Mouse (Mus musculus) heart, embryonic 15.5 days (tissue): Measurements from ENCODE around the gene Stk35. TPM values are rescaled to one million over a fixed set of nuclear protein-coding genes. Genes with fewer than 3 reads are reported as not detected.
"Not testable (repeated sequence)": the region's sequence is repeated elsewhere in the genome, so short reads cannot be mapped to it uniquely, and the experiment has no call there.

Experiments
- ATAC-seq: fragments of 200-750 bp; cut with Nextera tagmentation; replicated peaks from 2 replicates; pipeline ENCODE4 v1.8.0; 2017; ENCODE audit warnings: low read depth, moderate TSS enrichment; ENCODE audit not compliant: insufficient number of reproducible peaks, insufficient read depth, low FRiP score
- H3K27ac ChIP-seq: fragments of 300-500 bp; sonication (generic); 2 replicates; pipeline ENCODE4 v1.5.1; 2015; ENCODE audit warnings: mild to moderate bottlenecking, inconsistent platforms
- H3K27me3 ChIP-seq: fragments of 300-500 bp; sonication (generic); 2 replicates; pipeline ENCODE4 v1.6.1; 2015; ENCODE audit warnings: inconsistent platforms
- H3K36me3 ChIP-seq: fragments of 300-500 bp; sonication (generic); 2 replicates; pipeline ENCODE4 v1.6.1; 2015; ENCODE audit warnings: mild to moderate bottlenecking, inconsistent platforms
- H3K4me1 ChIP-seq: fragments of 300-500 bp; sonication (generic); replicated peaks from 2 replicates; pipeline ENCODE4 v1.6.1; 2015; ENCODE audit warnings: inconsistent platforms
- H3K4me2 ChIP-seq: fragments of 300-500 bp; sonication (generic); 2 replicates; pipeline ENCODE4 v1.6.1; 2015; ENCODE audit warnings: inconsistent platforms, mild to moderate bottlenecking, moderate library complexity
- H3K4me3 ChIP-seq: fragments of 300-500 bp; sonication (generic); 2 replicates; pipeline ENCODE4 v1.5.1; 2015; ENCODE audit warnings: mild to moderate bottlenecking, inconsistent platforms
- H3K9ac ChIP-seq: fragments of 300-500 bp; sonication (generic); 2 replicates; pipeline ENCODE4 v1.6.1; 2015; ENCODE audit warnings: mild to moderate bottlenecking, inconsistent platforms
- H3K9me3 ChIP-seq: fragments of 300-500 bp; sonication (generic); replicated peaks from 2 replicates; pipeline ENCODE4 v1.6.1; 2016; ENCODE audit warnings: inconsistent platforms
- WGBS: fragments of 180-500 bp; shearing (Covaris S2); methylation state at CpG from one replicate; pipeline ENCODE4 v1.1.7; 2015; ENCODE audit warnings: mixed read lengths; 5-methylcytosine and 5-hydroxymethylcytosine counted together
- polyA plus RNA-seq: library from polyadenylated mRNA; unstranded; fragments of >200 nt; fragmentation: Nextera tagmentation; extraction: Ambion mirVana; gene quantifications from 2 replicates; pipeline ENCODE4 v1.2.1, GENCODE M21; 2015

Stk35 gene
- polyA plus RNA-seq, 1 experiment from 2014 or later, result 6.0 TPM

- WGBS, result 24% methylated on average over 1 of the region's 1 CpGs
- no peaks in the 10 kb centered on the region for H3K9me3 ChIP-seq
- no peaks in the 10 kb centered on the region for H3K36me3 ChIP-seq
- no peak overlapping the region for H3K4me3 ChIP-seq
- H3K4me2 ChIP-seq, result no peak overlapping the region
- no peak overlapping the region for H3K27ac ChIP-seq
- no peaks in the 10 kb centered on the region for H3K4me1 ChIP-seq
- no peaks in the 10 kb centered on the region for H3K27me3 ChIP-seq
- no peak for ATAC-seq
- H3K9ac ChIP-seq, result no peak overlapping the region
Measured at GRCm38 (mm10) chr2:129836921-129837320, 36.6 kb downstream of the Stk35 start.

- H3K4me2 ChIP-seq, result no peak overlapping the region
- H3K4me1 ChIP-seq, result no peaks in the 10 kb centered on the region
- no peaks in the 10 kb centered on the region for H3K27me3 ChIP-seq
- no peak for ATAC-seq
- H3K27ac ChIP-seq, result no peak overlapping the region
- WGBS, result 83% methylated on average over 1 of the region's 1 CpGs
- no peaks in the 10 kb centered on the region for H3K9me3 ChIP-seq
- H3K4me3 ChIP-seq, result no peak overlapping the region
- no peaks in the 10 kb centered on the region for H3K36me3 ChIP-seq
- H3K9ac ChIP-seq, result no peak overlapping the region
Measured at GRCm38 (mm10) chr2:129838321-129838720, 38.0 kb downstream of the Stk35 start.

GRCm38 (mm10) chr2:129845826-129846225 lies 45.5 kb downstream of the Stk35 start:
- Histone ChIP-seq H3K9me3 (no peaks in the 10 kb centered on the region), H3K4me2 (no peak overlapping the region), H3K4me3 (no peak overlapping the region), H3K4me1 (peaks cover 13% of the 10 kb centered on the region), H3K27me3 (no peaks in the 10 kb centered on the region), H3K27ac (0 out of 2 replicates have a peak overlapping the region, but pooled peaks have one; percentile 33), H3K36me3 (no peaks in the 10 kb centered on the region), H3K9ac (no peak overlapping the region)
- WGBS, result 32% methylated on average over 3 of the region's 3 CpGs
- ATAC-seq, result peak; percentile 60; the same call in 1 of the 2 replicates

- H3K36me3 ChIP-seq, result no peaks in the 10 kb centered on the region
- no peak overlapping the region for H3K9ac ChIP-seq
- WGBS, result 66% methylated on average over 2 of the region's 2 CpGs
Measured at GRCm38 (mm10) chr2:129846501-129846900, 46.2 kb downstream of the Stk35 start.

GRCm38 (mm10) chr2:129849078-129849477 lies 48.8 kb downstream of the Stk35 start:
- WGBS, result 78% methylated on average over 3 of the region's 3 CpGs
- not testable (repeated sequence) for H3K9me3 ChIP-seq, H3K27ac ChIP-seq, H3K36me3 ChIP-seq, ATAC-seq, H3K4me3 ChIP-seq, H3K4me2 ChIP-seq, H3K9ac ChIP-seq, H3K27me3 ChIP-seq
- H3K4me1 ChIP-seq, result peaks cover 13% of the 10 kb centered on the region

More at GRCm38 (mm10) chr2:129846501-129846900, 46.2 kb downstream of the Stk35 start:
- Histone ChIP-seq H3K4me3 (no peak overlapping the region), H3K9me3 (no peaks in the 10 kb centered on the region), H3K4me1 (peaks cover 13% of the 10 kb centered on the region), H3K27ac (no peak overlapping the region), H3K27me3 (no peaks in the 10 kb centered on the region), H3K4me2 (no peak overlapping the region)
- no peak for ATAC-seq

DNA sequence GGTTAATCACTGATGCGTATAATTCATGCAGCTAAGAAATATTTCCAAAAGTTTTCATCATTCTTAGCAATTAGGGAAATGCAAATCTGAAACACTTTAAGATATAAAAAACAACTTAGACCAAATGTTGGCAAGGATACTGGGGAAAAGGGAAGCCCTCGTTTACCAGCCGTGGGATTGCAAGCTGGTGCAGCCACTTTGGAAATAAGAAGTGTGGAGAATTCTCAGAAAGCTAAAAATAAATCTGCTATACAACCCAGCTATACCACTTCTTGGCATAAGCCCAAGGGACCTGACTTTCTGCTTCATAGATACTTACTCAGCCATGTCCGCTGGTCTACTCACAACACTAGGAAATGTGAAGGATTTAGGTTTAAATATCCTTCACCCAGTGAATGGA lies 51.2 kb downstream of the Stk35 start:
- Histone ChIP-seq H3K4me1 (no peaks in the 10 kb centered on the region), H3K9ac (no peak overlapping the region), H3K36me3 (no peaks in the 10 kb centered on the region), H3K27ac (no peak overlapping the region), H3K9me3 (no peaks in the 10 kb centered on the region), H3K4me3 (no peak overlapping the region), H3K4me2 (no peak overlapping the region), H3K27me3 (no peaks in the 10 kb centered on the region)
- no peak for ATAC-seq
- WGBS, result 60% methylated on average over 4 of the region's 4 CpGs

GRCm38 (mm10) chr2:129863256-129863655 lies 62.9 kb downstream of the Stk35 start:
- no peak overlapping the region for H3K4me3 ChIP-seq
- no peak overlapping the region for H3K4me2 ChIP-seq
- H3K36me3 ChIP-seq, result no peaks in the 10 kb centered on the region
- no peak overlapping the region for H3K9ac ChIP-seq
- no peaks in the 10 kb centered on the region for H3K27me3 ChIP-seq
- H3K4me1 ChIP-seq, result no peaks in the 10 kb centered on the region
- WGBS, result 79% methylated on average over 5 of the region's 5 CpGs
- no peak for ATAC-seq
- H3K9me3 ChIP-seq, result no peaks in the 10 kb centered on the region
- no peak overlapping the region for H3K27ac ChIP-seq

DNA sequence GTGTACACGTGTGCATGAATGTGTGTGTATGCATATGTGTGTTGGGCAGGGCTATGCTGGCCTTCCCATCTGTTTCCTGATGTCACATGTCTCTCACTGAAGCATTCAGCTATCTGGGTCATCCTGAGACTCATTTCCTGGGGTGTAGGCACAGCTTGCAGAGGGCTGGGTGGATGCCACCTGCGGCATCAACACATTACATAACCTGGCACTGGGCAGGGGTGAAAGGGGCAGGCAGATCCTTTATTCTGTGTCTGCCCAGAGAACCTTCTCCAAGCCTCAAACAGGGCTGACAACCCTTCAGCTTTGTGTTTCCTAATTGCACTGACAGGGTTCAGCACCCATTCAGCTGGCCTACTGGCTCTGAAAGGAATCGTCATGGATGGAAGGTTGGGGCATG lies 64.6 kb downstream of the Stk35 start:
- Histone ChIP-seq H3K4me1 (no peaks in the 10 kb centered on the region), H3K9ac (no peak overlapping the region), H3K27ac (no peak overlapping the region), H3K27me3 (no peaks in the 10 kb centered on the region), H3K9me3 (no peaks in the 10 kb centered on the region), H3K4me2 (no peak overlapping the region), H3K36me3 (no peaks in the 10 kb centered on the region), H3K4me3 (no peak overlapping the region)
- 57% methylated on average over 3 of the region's 3 CpGs for WGBS
- ATAC-seq, result no peak

GRCm38 (mm10) chr2:129869151-129869550 lies 68.8 kb downstream of the Stk35 start:
- H3K9me3 ChIP-seq, result no peaks in the 10 kb centered on the region
- H3K27ac ChIP-seq, result no peak overlapping the region
- H3K27me3 ChIP-seq, result no peaks in the 10 kb centered on the region
- H3K4me3 ChIP-seq, result no peak overlapping the region
- H3K9ac ChIP-seq, result no peak overlapping the region
- no peak overlapping the region for H3K4me2 ChIP-seq
- H3K4me1 ChIP-seq, result peaks cover 19% of the 10 kb centered on the region
- no peak for ATAC-seq
- WGBS, result 88% methylated on average over 5 of the region's 5 CpGs
- no peaks in the 10 kb centered on the region for H3K36me3 ChIP-seq

- 0 out of 2 replicates have a peak overlapping the region, but pooled peaks have one; percentile 4 for H3K4me2 ChIP-seq
- H3K27me3 ChIP-seq, result no peaks in the 10 kb centered on the region
- no peaks in the 10 kb centered on the region for H3K9me3 ChIP-seq
- H3K4me1 ChIP-seq, result peaks cover 20% of the 10 kb centered on the region
- H3K4me3 ChIP-seq, result no peak overlapping the region
- H3K36me3 ChIP-seq, result no peaks in the 10 kb centered on the region
- H3K27ac ChIP-seq, result peak overlapping the region; percentile 62
- peak; percentile 78; the same call in 1 of the 2 replicates for ATAC-seq
- no peak overlapping the region for H3K9ac ChIP-seq
- WGBS, result 58% methylated on average over 5 of the region's 5 CpGs
Measured at GRCm38 (mm10) chr2:129871246-129871645, 70.9 kb downstream of the Stk35 start.

DNA sequence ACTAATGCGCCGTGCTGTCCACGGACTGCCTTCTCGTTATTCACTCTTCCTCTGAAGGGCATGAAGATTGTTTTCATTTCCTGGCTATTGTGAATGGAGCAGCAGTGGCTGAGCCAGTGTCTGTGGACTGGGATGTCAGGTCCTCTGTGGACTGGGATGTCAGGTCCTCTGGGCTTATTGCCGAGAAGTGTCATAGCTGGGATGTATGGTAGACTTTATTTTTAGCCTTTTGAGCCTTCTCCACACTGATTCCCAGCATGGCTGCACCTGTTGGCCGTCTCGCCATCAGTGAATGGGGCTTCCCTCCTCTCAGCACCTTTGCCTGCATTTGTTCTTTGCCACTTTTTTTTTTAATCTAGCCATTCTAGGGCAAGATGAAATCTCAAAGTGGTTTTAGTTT lies 71.8 kb downstream of the Stk35 start:
- 0 out of 2 replicates have a peak overlapping the region, but pooled peaks have one; percentile 4 for H3K4me2 ChIP-seq
- ATAC-seq, result no peak
- H3K27me3 ChIP-seq, result no peaks in the 10 kb centered on the region
- no peak overlapping the region for H3K4me3 ChIP-seq
- H3K9me3 ChIP-seq, result no peaks in the 10 kb centered on the region
- 52% methylated on average over 7 of the region's 7 CpGs for WGBS
- peak overlapping the region; percentile 62 for H3K27ac ChIP-seq
- H3K4me1 ChIP-seq, result peaks cover 20% of the 10 kb centered on the region
- H3K36me3 ChIP-seq, result no peaks in the 10 kb centered on the region
- H3K9ac ChIP-seq, result no peak overlapping the region

GRCm38 (mm10) chr2:129873489-129873888 lies 73.2 kb downstream of the Stk35 start:
- Histone ChIP-seq H3K9ac (no peak overlapping the region), H3K27me3 (no peaks in the 10 kb centered on the region), H3K4me1 (peaks cover 20% of the 10 kb centered on the region), H3K4me3 (no peak overlapping the region), H3K4me2 (no peak overlapping the region), H3K36me3 (no peaks in the 10 kb centered on the region), H3K9me3 (no peaks in the 10 kb centered on the region), H3K27ac (no peak overlapping the region)
- no peak for ATAC-seq
- 5% methylated on average over 5 of the region's 5 CpGs for WGBS
